Mouse (Mus musculus) E14TG2a.4 (cell line): Measurements from ENCODE around the gene Rassf1.

Experiments used
- CTCF ChIP-seq: conservative IDR thresholded peaks from 2 replicates; pipeline ENCODE4 v1.5.1; 2014; ENCODE audit warnings: low read length
- NANOG ChIP-seq: IDR thresholded peaks from 2 replicates; pipeline ENCODE4 v1.6.1; 2014; ENCODE audit warnings: borderline replicate concordance, low read length, mixed read lengths
- POU5F1 ChIP-seq: IDR thresholded peaks from 2 replicates; pipeline ENCODE4 v1.6.1; 2014; ENCODE audit warnings: low read length, borderline replicate concordance

DNA sequence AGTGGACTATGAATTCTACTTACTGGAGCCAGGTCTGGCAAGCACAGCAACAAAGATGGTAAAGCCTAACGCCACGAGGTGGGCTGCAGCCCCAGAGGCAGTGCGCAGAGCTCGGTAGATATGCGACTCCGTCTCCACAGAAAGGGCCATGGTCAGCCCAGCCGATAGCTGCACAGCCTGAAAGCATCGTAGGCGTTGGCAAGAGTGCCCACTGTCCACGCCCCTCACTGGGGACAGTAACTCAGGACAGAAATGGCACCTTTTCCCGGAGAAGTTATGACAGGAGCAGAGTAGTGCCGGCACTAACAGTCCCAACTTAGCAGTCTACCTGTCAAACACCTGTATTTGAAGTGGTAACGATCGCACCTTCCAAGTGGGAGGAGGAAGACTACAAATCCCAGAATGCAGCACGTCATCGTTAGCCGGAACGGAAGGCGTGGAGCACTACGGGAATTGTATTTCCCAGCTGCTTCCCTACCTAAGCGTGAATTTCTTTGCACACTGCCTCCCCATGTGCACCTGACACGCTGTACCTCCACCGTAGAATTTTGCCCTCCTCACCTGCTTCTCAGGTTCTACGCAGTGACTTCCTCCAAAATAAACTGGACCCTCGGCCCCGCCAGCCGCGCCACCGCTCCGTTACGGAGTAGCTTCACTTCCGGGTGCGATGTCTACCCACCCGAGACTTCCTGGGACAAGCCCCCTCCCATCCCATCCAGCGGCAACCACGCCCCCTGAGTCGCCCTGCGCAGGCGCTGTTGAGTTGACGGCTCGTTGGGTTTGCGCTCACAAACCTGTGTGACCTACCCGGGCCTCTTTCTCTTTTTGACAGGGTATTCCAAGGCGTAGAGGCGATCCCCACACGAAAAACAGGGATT, 9.6 kb upstream of the Rassf1 start, which contains the start of the genes Cyb561d2 and Nprl2:
- TF ChIP-seq CTCF (no peak), POU5F1 (no peak), NANOG (no peak)
